Mouse (Mus musculus): Measurements from ENCODE around the gene Irf8. TPM values are rescaled to one million over a fixed set of nuclear protein-coding genes. Genes with fewer than 3 reads are reported as not detected.

Irf8 gene
- total RNA-seq (2023), result 40.0 TPM

DNA sequence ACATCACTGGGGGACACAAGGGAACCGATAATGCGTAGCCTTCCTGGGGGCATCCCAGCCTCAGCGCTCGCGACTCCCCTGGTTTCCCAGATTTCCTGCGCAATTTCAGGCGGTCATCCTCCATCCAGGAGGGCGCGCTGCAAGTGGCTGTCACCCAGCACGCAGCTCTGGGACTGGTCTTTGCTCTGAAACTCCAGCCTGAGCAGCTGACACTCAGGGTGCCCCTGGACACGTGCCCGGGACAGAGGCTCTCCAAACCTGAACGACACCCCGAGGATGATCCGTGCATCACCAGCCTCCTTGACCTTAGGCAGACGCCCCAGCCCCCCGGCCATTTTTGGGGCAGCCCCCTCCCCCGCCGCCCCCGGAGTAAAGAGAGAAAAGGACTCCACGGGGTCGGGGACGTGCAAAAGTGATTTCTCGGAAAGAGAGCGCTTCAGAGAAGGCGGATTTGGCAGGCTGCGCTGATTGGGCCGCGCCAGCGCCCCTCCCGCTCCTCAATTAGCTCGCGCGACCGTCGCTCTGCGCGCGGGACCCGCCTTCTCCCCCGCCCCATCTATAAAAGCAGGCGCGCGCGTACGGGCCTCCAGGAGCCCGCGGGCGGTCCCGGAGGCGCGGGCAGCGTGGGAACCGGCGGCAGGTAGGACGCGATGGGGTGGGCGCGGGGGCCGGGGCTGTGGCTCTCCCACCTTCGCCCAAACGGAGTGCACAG lies at the start of gene Irf8:
TSS of gene Irf8 (plus strand) at position 589 of the 712 bp plus-strand sequence.

Other genes starting within 250 kb of the Irf8 start
- gene Gins2, start 147.1 kb upstream of the Irf8 start, total RNA-seq (2023), result 2.2 TPM
- gene 1190005I06Rik, start 88.7 kb upstream of the Irf8 start, total RNA-seq (2023), result not detected
- gene Gm27021, start 68.3 kb upstream of the Irf8 start, total RNA-seq (2023), result not detected
- 399 TPM for gene Cox4i1, start 68.1 kb upstream of the Irf8 start, total RNA-seq (2023)
- gene Emc8, start 67.8 kb upstream of the Irf8 start, total RNA-seq (2023), result 21.9 TPM